Mouse (Mus musculus) cerebellum, postnatal 4 days (tissue): ENCODE data around the gene Mrpl42.

Experiments used
- DNase-seq, 2 experiments: peaks; one replicate each; pipeline ENCODE4 v3.0.0; 2022; ENCODE audit warnings: low spot score in 2 of 2, mixed read lengths in 1 of 2

Gene Mrpl42

DNA sequence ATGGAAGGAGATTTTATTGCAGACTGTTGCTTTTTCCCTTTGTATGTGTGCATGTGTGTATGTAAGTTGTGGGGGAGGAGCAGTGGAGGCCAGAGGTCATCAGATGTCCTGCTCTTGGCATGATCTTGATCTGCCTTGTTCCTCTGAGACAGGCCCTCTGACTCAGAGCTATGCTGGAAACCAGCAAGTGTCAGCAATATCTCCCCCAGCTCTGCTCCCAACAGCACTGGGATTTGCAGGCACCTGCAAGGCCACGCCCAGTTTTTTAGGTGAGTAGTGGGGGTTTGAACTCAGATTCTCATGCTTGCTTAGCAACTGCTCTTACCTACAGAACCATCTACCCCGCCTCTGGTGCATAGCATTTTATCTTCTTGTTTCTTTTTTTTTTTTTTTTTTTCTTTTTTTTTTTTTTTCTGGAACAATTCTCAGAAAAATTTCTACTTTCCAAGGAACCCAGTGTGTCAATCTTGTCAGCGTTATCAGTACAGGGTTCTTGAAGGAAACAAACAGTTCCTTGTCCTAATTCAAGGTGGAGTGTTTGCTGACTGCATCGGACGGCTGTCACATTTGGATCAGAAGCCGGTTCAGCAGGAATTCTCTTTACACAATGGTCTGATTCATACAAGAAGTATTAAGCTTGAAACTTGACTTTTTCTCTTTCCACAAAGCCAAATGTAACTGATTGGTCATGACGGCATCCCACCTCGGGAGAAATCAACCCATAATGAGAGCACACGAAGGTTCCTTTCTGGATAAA lies 43.5 kb downstream of the Mrpl42 start:
- DNase-seq = no peak

DNA sequence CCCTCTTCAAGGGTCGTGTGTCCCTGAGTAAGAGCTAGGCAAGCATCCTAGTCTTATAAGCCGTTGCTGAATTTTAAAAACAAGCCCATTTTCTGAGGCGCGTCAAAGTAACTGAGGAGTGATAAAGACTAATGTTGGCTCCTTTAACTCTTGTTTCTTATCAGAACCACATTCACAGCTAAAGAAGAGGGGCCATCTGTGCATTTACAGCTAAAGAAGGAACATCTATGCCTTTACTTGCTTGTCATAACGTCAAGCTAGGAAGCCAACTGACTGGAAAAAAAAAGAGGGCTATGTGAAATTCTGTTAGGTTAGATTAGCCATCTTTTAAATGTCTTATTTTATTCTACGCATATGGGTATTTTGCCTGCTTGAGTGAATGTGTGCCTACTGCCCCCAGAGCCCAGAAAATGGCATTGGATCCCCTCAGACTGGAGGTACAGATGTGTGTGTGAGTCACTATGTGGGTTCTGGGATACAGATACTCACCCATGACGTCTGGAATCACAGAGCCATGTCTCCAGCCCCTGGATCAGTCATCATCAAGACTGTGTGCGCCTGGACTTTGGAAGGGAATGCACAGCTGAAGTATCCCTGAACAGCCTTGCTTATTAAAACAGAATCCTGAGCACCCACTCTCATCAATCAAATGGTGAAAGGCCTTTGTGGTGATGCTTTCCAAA lies 44.2 kb downstream of the Mrpl42 start:
- no peak for DNase-seq

DNA sequence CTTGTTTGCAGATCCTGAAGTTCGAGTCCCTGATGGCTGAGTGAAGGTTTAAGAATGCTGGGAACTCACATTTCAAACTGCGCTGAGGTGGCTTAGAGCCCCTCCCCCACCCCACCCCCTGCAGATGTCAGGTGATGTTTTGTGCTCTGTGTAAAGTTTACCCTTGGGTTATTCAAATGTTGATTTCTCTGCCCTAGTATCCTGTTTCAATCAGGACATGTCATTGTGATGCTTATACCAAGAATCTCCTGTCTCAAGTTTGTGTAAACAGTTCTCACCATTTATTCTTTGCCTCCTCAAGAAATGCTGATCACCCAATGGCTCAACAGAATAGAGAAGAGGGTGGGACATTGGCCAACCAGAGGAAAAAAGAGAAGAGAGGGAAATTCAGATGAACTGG lies 45.6 kb downstream of the Mrpl42 start:
- DNase-seq = no peak

DNA sequence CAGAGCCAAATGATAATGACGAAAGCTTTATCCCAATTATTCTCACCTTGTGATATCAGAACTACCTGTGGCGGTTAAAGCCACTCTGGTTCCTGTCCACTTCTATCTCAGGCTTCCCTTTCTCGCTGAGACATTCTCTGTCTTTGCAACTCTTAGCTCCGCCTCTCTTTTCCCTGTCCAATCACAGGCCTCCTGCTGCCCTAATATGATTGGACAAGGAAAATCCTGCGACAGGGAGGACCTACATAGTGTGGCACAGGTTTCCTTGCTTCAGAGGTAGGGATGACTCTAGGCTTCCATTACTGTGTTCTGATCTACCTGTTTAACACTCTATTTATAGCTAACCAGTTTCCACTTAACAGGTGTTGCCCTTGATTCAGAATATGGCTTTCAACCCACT lies 48.5 kb downstream of the Mrpl42 start:
- no peak for DNase-seq

DNA sequence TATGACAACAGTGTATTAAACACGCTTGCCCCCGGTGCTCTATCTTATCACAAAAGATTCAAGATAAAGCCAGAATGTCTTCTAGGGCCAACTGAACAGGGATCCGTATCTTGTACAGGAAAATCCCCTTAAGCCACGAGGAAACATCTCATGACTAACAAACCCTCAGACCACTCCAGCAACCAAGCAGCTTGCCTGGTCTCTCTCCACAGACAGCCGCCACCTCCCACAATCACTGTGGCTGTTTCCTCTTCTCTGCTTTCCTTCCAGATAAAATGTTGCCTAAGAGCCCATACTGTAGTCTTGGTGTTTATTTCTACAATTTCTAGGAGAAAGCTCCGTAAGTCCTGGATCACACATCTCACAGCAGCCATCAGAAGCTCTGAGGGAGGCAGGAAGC lies 52.7 kb downstream of the Mrpl42 start:
- no peak for DNase-seq

DNA sequence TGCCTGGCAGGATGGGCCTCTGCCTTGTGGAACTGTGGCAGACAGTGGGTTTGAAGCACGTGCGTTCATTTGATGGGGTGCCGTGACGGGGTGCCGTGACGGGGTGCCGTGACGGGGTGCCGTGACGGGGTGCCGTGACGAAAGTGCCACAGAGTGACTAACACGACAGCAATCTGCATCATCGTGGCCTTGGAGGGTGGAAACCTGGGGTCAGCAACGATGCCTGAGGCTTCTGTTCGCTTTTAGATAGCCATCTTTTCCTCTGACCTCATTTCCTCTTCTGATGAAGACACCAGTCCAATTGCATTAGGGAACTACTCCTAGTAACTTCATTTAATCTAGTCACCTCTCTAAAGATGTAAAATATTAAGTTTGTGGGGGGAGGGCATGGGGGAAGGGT lies 53.8 kb downstream of the Mrpl42 start:
- no peak for DNase-seq

DNA sequence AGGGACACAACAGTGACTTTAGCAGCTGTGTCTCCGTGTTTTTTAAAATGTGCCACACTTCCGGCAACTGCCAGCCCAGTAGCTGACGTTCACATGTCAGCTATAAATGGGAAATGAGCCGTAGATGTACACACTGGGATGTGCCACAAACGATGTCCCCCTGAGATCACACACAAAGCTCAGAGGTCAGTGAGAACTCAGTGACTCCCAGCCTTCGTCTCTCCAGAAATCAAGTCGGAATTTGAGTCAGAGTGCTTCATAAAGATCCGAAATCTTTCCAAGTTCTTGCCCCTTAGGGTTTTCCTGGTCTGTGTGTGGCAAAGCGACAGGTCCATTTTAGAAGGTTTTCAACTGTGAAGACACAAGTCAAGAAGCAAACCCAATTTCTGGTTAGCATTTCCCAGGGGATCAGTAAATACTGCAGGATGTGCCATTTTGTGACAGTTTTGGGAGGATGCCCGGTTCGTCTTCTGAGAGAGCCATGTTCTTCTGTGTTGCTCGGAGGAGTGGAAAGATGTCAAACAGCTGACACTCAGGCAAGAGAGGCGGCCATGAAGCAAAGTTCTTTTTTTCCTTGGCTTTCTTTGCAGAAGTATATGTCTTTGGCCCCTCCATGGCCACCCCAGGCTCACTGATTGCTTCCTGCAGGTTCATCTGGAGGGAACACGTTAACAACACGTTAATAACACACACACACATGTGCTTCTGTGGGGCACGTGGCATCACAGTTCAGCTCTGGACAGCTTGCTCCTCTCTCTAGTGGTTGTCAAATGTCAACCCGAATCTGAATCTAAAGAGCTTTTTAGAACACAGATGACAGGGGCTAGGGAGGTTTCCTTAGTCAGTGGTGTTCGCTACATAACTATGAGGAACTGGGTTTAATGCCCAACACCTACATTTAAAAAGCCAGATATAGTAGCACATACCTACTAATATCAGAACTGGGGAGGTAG lies 56.4 kb downstream of the Mrpl42 start:
- peak in 1 of 2 experiments; percentile 48 for DNase-seq

DNA sequence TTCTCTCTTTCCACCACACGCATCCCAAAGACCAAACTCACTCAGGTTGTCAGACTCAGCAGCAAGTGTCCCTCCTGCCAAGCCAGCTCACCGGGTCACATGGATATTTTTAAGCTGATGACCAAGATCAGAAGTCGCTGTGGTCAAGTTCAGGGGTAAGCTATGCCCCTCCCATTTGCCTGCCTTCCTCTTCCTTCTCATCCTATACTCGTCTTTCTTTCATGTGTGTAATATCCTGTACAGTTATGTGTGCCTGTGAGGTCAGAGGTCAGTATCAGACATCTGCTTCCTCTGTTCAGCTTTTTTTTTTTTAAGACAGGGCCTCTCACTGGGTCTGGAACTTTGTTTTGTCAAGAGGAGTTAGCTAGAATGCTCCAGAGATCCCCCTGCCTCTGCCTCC lies 59.4 kb downstream of the Mrpl42 start:
- no peak for DNase-seq

DNA sequence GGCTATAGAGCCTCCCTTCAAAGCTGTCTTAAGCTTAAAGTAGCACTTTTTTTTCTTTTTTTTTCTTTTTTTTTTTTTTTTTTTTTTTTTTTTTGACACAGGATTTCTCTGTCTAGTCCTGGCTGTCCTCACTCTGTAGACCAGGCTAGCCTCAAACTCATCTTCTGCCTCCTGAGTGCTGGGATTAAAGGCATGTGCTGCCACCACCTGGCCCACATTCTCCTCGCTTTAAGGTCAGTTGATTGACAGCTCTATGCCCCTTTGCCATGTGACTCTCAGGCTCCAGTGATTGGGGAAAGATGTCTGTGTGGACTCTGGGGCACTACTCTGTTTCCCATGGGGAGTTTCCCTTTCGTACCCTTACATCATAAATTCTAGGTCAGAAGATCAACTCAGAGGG lies 61.2 kb downstream of the Mrpl42 start:
- no peak for DNase-seq

DNA sequence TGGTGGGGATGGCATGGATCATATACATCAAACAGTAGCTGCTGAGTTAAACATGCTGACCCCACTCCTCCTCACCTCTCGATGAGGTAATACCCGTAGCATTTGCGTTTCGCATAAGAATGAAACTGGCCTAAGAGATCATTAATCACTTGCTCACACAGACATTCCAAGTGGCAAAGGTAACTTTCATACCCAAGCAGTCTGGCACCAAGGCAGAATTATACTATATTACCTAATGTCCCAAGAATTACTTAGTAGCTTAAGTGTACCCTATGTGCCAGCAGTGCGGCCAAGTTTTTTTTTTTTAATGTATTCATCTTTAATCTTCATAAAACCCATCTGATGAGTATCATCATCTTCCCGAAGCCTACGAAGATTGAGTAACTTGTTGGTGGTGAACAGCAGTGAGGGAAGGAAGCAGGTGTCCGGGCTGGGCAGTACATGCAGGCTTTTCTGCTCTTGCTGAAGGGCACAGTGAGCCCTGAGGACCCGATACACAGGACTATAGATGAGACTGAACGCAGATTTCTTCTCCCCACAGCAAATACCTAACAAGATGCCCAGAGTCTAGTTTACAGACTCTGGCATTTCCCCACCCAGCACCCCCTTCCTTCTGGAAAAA lies 61.9 kb downstream of the Mrpl42 start:
- DNase-seq = no peak

DNA sequence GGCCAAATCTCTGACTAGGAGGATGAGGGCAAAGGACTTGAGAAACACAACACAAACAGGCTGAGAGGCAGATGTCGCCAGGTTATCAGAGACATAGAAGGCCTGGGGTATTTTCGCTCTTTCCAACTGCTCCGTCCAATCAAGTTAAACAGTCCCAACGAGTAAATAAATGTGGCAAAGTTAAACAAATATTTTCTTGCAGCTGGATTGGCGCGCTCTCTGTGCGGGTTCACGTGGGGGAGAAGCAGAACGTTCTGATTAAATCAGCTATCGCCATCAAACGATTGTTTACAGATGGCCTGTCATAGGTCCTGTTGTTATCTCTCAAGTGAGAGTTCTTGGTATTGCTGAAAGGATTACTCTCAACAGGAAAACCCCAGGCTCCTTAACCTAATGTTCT lies 62.8 kb downstream of the Mrpl42 start:
- DNase-seq = no peak
